Mouse (Mus musculus) CH12.LX (cell line): Measurements from ENCODE around the gene Cd34. TPM values are rescaled to one million over a fixed set of nuclear protein-coding genes. Genes with fewer than 3 reads are reported as not detected.

ENCODE experiments used
- DNase-seq: peaks from one replicate; pipeline ENCODE4 v3.0.0-alpha.2; 2013; ENCODE audit errors: extremely low read depth
- H3K27ac ChIP-seq: 2 replicates; pipeline ENCODE4 v1.5.1; 2012; ENCODE audit warnings: low read depth, mild to moderate bottlenecking, control low read depth, moderate library complexity; ENCODE audit not compliant: insufficient read depth
- H3K27me3 ChIP-seq: replicated peaks from 2 replicates; pipeline ENCODE3; 2012; ENCODE audit warnings: inconsistent platforms
- H3K36me3 ChIP-seq, 2 experiments: replicated peaks in 1 of 2; 2 replicates each; pipeline versions ENCODE3 to v1.6.1; 2012; ENCODE audit warnings: inconsistent platforms in 1 of 2, low read length in 1 of 2, mild to moderate bottlenecking in 1 of 2, mixed read lengths in 1 of 2, moderate library complexity in 1 of 2; ENCODE audit not compliant: control insufficient read depth in 1 of 2, insufficient read depth in 1 of 2
- H3K4me1 ChIP-seq, 2 experiments: 2 replicates each; pipeline ENCODE4 v1.6.1; 2012; ENCODE audit warnings: inconsistent platforms in 1 of 2, moderate library complexity in 1 of 2; ENCODE audit not compliant: insufficient read depth in 2 of 2, control insufficient read depth in 1 of 2
- H3K4me2 ChIP-seq: 2 replicates; pipeline ENCODE4 v1.6.1; 2012; ENCODE audit warnings: low read depth, mild to moderate bottlenecking, control low read depth; ENCODE audit not compliant: poor library complexity, insufficient read depth, severe bottlenecking
- H3K4me3 ChIP-seq, 3 experiments: fragments of 150-350 bp in 1 of 3; sonication (generic) in 1 of 3; replicated peaks in 1 of 3; 2 replicates each; pipeline versions ENCODE3 to v1.5.1; 2011 to 2012; ENCODE audit warnings: low read depth in 2 of 3, low read length in 2 of 3, mild to moderate bottlenecking in 2 of 3, moderate library complexity in 2 of 3, control low read depth in 1 of 3, improper control_type of control experiment in 1 of 3, inconsistent platforms in 1 of 3, mixed read lengths in 1 of 3; ENCODE audit not compliant: poor library complexity in 1 of 3
- H3K79me2 ChIP-seq: replicated peaks from 2 replicates; pipeline ENCODE4 v1.6.1; 2012; ENCODE audit warnings: mild to moderate bottlenecking, moderate library complexity; ENCODE audit not compliant: control insufficient read depth, poor library complexity, insufficient read depth, severe bottlenecking; ENCODE audit errors: extremely low read depth
- H3K9ac ChIP-seq: 2 replicates; pipeline ENCODE4 v1.6.1; 2012; ENCODE audit warnings: low read depth, mild to moderate bottlenecking, control low read depth, moderate library complexity; ENCODE audit not compliant: insufficient read depth
- H3K9me3 ChIP-seq: replicated peaks from 2 replicates; pipeline ENCODE3; 2012; ENCODE audit warnings: low read length, inconsistent platforms, mixed read lengths
- ETS1 ChIP-seq: conservative IDR thresholded peaks from 2 replicates; pipeline ENCODE4 v1.6.1; 2012; ENCODE audit warnings: low read depth, mild to moderate bottlenecking, inconsistent platforms, low read length, improper control_type of control experiment, moderate library complexity
- HCFC1 ChIP-seq: IDR thresholded peaks from 2 replicates; pipeline ENCODE4 v1.6.1; 2012; ENCODE audit warnings: low read depth, mild to moderate bottlenecking, inconsistent platforms, low read length, improper control_type of control experiment
- JUN ChIP-seq: IDR thresholded peaks from 2 replicates; pipeline ENCODE4 v1.6.1; 2011; ENCODE audit warnings: low read depth, mild to moderate bottlenecking, low read length, improper control_type of control experiment, moderate library complexity; ENCODE audit not compliant: insufficient read depth
- KAT2A ChIP-seq: IDR thresholded peaks from 2 replicates; pipeline ENCODE4 v1.6.1; 2012; ENCODE audit warnings: low read length, improper control_type of control experiment, inconsistent platforms; ENCODE audit not compliant: insufficient replicate concordance
- MAX ChIP-seq: IDR thresholded peaks from 2 replicates; pipeline ENCODE4 v1.6.1; 2011; ENCODE audit warnings: low read length, improper control_type of control experiment
- MAZ ChIP-seq: IDR thresholded peaks from 2 replicates; pipeline ENCODE4 v1.6.1; 2012; ENCODE audit warnings: low read depth, mild to moderate bottlenecking, inconsistent platforms, low read length, improper control_type of control experiment, moderate library complexity
- MXI1 ChIP-seq: IDR thresholded peaks from 2 replicates; pipeline ENCODE4 v1.6.1; 2011; ENCODE audit warnings: mild to moderate bottlenecking, low read depth, low read length, improper control_type of control experiment
- NELFE ChIP-seq: IDR thresholded peaks from 2 replicates; pipeline ENCODE4 v1.6.1; 2011; ENCODE audit warnings: low read depth, low read length, improper control_type of control experiment
- NRF1 ChIP-seq: IDR thresholded peaks from 2 replicates; pipeline ENCODE4 v1.6.1; 2014; ENCODE audit warnings: low read depth, mild to moderate bottlenecking, inconsistent platforms, low read length, improper control_type of control experiment, moderate library complexity
- RAD21 ChIP-seq: IDR thresholded peaks from 2 replicates; pipeline ENCODE4 v1.6.1; 2011; ENCODE audit warnings: low read depth, mild to moderate bottlenecking, low read length, improper control_type of control experiment, moderate library complexity
- SIN3A ChIP-seq: IDR thresholded peaks from 2 replicates; pipeline ENCODE4 v1.6.1; 2012; ENCODE audit warnings: low read length, improper control_type of control experiment, inconsistent platforms
- SMC3 ChIP-seq: IDR thresholded peaks from 2 replicates; pipeline ENCODE4 v1.6.1; 2011; ENCODE audit warnings: low read depth, low read length, improper control_type of control experiment
- TCF12 ChIP-seq: IDR thresholded peaks from 2 replicates; pipeline ENCODE4 v1.6.1; 2014; ENCODE audit warnings: low read depth, mild to moderate bottlenecking, inconsistent platforms, low read length, improper control_type of control experiment
- USF1 ChIP-seq: IDR thresholded peaks from 2 replicates; pipeline ENCODE4 v1.6.1; 2014; ENCODE audit warnings: low read depth, mild to moderate bottlenecking, inconsistent platforms, low read length, improper control_type of control experiment
- USF2 ChIP-seq: conservative IDR thresholded peaks from 2 replicates; pipeline ENCODE4 v1.6.1; 2011; ENCODE audit warnings: low read depth, low read length, improper control_type of control experiment
- ZKSCAN1 ChIP-seq: IDR thresholded peaks from 2 replicates; pipeline ENCODE4 v1.6.1; 2012; ENCODE audit warnings: low read depth, inconsistent platforms, low read length, improper control_type of control experiment, borderline replicate concordance
- ZMIZ1 ChIP-seq: IDR thresholded peaks from 2 replicates; pipeline ENCODE4 v1.6.1; 2012; ENCODE audit warnings: low read depth, mild to moderate bottlenecking, inconsistent platforms, low read length, improper control_type of control experiment
- ZNF384 ChIP-seq: IDR thresholded peaks from 2 replicates; pipeline ENCODE4 v1.6.1; 2012; ENCODE audit warnings: low read depth, low read length, improper control_type of control experiment, inconsistent platforms
- dilution Hi-C: fragments of 300-500 bp; cut with MboI; formaldehyde crosslinking; loops from 2 replicates; pipeline ENCODE4 v1.14.3; 2020; ENCODE audit warnings: low sequenced_read_pairs; ENCODE audit not compliant: extremely low pct_unique_long_range_greater_than_20kb, extremely low pct_ligation_motif_present
- in situ Hi-C: fragments of 300-500 bp; cut with MboI; formaldehyde crosslinking; loops from 3 replicates; pipeline ENCODE4 v1.14.3; 2019; ENCODE audit warnings: low sequenced_read_pairs, low pct_ligation_motif_present, low pct_unique_long_range_greater_than_20kb, mixed read lengths
- polyA plus RNA-seq: library from polyadenylated mRNA; unstranded; fragments of >175 nt; gene quantifications from 2 replicates; pipeline ENCODE4 v1.2.1, GENCODE M21; 2012; ENCODE audit warnings: low read depth; ENCODE audit not compliant: insufficient read length
- total RNA-seq, 2 experiments: library from RNA; depleted of rRNA; stranded (reverse); fragments of 300-350 nt in 1 of 2; fragments of >200 nt in 1 of 2; gene quantifications; 2 replicates each; pipeline ENCODE4 v1.2.3; 2012 to 2014

Gene Cd34
- total and polyA plus RNA-seq, 3 experiments, result not detected

GRCm38 (mm10) chr1:194977946-194978720 lies 39.5 kb downstream of the Cd34 start:
- in situ Hi-C loops (no loop called here), dilution Hi-C loops (no loop called here)
- peak; percentile 55 for DNase-seq
- Histone ChIP-seq H3K27ac (no peak overlapping the region), H3K79me2 (peaks cover 8% of the 10 kb centered on the region; the same call in 1 of the 2 replicates), H3K4me1 (peaks cover 26 to 69% of the 10 kb centered on the region in 2 experiments), H3K27me3 (no peaks in the 10 kb centered on the region), H3K36me3 (peaks cover 0 to 1% of the 10 kb centered on the region in 2 experiments), H3K4me2 (peak overlapping the region; percentile 95), H3K9me3 (no peaks in the 10 kb centered on the region), H3K4me3 (peak overlapping the region in 2 of 3 experiments; percentile 73 to 91), H3K9ac (no peak overlapping the region)
- TF ChIP-seq ZNF384 (no peak), MXI1 (peak; percentile 79), NELFE (no peak), ZMIZ1 (no peak), HCFC1 (no peak), JUN (no peak), MAX (no peak), USF1 (no peak), TCF12 (no peak), SIN3A (0 out of 2 replicates have a peak, but pooled peaks have one; percentile 34), MAZ (0 out of 2 replicates have a peak, but pooled peaks have one; percentile 44), SMC3 (no peak)

GRCm38 (mm10) chr1:194980826-194981435 lies 42.3 kb downstream of the Cd34 start:
- Histone ChIP-seq H3K79me2 (peaks cover 11% of the 10 kb centered on the region; the same call in 1 of the 2 replicates), H3K4me2 (no peak overlapping the region), H3K27me3 (no peaks in the 10 kb centered on the region), H3K27ac (no peak overlapping the region), H3K9me3 (no peaks in the 10 kb centered on the region), H3K9ac (no peak overlapping the region; the same call in 1 of the 2 replicates), H3K36me3 (peaks cover 0 to 1% of the 10 kb centered on the region in 2 experiments), H3K4me1 (peaks cover 28 to 65% of the 10 kb centered on the region in 2 experiments), H3K4me3 (no peak overlapping the region)
- DNase-seq, result peak; percentile 45
- in situ Hi-C loops, result no loop called here
- dilution Hi-C loops, result no loop called here
- TF ChIP-seq ETS1, result peak; percentile 45
- no peak for TF ChIP-seq ZKSCAN1
- TF ChIP-seq USF2, result no peak
- TF ChIP-seq RAD21, result no peak
- TF ChIP-seq KAT2A, result no peak
- TF ChIP-seq NRF1, result no peak
